Mouse (Mus musculus) cerebellum, postnatal 36 days (tissue): ENCODE results near the gene Clec1b.
A peak's percentile ranks its signal among the peaks of the same experiment; 100 is the strongest.

Experiments used
- DNase-seq, 2 experiments: peaks; one replicate each; pipeline ENCODE4 v3.0.0; 2021 to 2022; ENCODE audit warnings: mixed read lengths in 2 of 2

Gene Clec1b

DNA sequence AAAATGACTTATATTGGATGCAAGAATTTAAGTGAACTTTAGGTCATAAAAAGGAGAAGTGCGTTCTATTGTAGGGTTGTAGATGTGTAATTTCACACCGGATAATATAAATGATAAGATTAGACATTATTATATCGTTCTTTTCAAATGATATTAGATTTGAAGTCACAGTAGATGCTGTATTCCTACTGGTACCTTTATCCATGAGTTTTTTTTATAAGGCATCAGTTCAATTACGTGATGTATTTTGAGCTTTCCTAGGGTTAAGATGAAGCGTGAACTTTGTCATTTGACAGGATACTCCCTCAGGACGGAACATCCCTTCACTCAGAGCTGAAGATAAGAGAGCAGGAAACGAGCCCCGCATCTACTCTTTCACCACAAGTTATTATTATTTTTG is at the start of gene Clec1b:
TSS of gene Clec1b (plus strand) at position 301 of the 400 bp plus-strand sequence.
- no peak for DNase-seq

DNA sequence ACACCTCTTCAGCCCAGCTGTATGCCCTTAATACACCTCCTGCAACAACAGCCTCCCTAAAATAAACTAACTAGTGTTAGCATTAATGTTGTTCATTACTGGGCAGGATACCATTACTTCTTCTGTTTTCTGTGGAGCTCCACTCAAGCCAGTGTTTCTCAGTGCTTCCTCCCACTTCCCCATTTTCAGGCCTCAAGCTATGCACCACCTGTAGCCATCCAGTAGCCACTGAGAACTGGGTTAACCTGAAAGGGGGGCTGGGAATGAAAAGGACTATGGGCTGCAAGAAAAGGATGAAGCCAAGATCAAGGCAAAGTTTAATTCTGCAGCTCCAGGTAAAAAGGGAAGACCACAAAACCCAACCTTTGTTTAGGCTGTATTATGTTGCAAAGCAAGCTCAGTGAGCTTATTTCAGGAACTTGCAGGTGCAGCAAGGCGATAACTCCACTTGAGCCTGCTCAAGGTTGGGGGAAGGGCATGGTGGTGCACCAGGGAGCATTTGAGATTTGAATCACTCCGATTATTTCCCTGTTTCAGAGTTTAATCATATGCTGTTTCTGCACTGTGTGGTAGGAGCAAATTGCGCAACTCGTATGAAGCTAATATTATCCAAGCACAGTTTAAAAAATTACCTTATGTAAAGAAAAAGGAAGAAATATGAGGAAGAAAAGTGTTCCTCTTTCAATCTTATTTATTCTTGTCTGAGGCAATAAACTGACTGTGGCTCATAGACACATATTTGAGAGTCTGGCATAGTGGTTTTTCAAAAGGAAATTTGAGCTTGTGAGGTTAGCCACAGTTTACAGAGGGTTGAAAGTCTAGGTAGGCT is 47.4 kb upstream of the Clec1b start:
- DNase-seq = no peak

DNA sequence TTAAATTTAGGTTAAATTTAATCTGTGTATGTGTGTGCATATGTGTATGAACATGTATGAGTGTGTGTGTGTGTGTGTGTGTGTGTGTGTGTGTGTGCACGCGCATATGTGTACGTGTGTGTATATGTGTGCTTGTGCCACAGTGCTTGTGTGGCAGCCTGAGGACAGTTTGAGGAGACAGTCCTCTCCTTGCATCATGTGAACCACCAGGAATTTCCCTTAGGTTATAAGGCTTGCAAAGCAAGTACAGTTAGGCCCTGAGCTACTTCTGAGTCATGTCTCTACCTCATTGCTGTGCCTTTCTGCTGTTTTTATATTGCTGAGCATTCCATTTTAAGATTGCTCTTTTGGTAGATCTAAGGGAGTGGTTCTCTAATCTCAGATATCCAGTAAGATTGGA is 46.0 kb upstream of the Clec1b start:
- DNase-seq = no peak

GRCm38 (mm10) chr6:129355774-129356173 is 41.3 kb upstream of the Clec1b start:
- no peak for DNase-seq

DNA sequence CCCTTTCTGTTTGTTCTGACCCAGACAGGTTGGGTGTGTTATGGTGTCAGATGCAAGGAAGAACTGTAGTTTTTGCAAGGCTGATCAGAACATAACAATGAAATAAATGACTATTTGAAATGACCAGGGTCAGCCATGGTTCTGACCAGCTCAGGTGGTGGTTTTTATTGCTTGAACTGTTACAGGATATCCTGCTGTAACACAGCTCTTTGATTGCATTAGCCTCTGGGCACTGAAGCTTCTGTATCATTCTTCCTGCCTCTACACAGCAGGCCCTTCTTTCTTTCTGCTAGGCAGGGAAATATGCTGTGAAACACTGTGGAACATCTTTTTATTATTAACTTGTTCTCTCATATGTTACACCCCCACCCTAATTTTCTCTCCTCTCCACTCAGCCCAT is 40.7 kb upstream of the Clec1b start:
- no peak for DNase-seq

DNA sequence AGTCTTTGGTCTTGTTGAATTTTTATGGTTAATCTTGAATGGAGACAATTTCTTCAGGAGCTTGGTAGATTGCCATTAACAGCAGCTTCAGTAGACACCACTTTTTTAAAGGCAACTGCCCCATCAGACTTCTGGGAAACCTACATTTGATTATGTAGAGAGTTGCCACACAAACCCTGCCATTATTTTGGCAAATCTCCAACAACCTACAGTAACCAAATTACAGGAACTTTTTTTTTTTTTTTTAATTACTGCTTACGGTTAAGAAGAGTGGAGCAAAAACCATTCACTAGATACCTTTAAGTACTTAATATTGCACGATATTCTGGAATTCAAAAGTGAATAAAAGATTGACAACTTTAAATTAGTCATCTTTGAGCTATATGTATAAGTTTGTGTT is 37.6 kb upstream of the Clec1b start:
- DNase-seq = no peak

DNA sequence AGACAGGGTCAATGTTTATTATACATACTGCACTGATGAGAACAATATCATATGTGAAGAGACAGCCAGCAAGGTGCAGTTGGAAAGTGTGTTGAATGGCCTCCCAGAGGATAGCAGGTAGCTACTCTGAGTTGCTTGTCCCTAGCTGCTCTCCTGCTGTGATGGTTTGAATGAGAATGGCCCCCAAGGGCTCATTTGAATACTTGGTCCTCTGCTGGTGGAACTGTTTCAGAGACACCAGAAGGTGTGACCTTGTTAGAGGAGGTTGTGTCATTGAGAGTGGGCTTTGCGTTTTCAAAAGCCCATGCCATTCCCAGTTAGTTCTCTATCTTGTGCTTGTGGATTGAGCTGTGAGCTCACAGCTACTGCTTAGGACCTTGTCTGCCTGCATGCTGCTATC is 33.2 kb upstream of the Clec1b start:
- DNase-seq = no peak

DNA sequence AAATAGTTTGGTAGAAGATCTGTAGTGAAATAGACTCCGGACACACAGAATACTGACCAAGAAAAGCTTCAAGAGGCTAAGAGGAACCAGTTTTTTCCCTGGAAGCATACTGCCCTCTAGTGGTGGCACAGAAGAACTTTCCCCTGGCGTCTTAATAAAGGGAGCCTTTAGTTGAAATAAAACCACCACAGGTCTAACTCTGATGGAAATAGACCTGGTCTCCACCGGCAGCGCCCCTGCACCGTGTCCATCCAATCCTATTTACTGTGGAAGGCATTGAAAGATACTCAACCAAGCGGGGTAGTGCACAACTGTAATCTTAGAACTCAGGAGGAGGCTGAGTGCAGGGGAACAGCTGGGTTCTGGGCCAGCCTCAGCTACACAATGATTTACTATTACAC is 31.1 kb upstream of the Clec1b start:
- DNase-seq = peak; percentile 2 to 3

DNA sequence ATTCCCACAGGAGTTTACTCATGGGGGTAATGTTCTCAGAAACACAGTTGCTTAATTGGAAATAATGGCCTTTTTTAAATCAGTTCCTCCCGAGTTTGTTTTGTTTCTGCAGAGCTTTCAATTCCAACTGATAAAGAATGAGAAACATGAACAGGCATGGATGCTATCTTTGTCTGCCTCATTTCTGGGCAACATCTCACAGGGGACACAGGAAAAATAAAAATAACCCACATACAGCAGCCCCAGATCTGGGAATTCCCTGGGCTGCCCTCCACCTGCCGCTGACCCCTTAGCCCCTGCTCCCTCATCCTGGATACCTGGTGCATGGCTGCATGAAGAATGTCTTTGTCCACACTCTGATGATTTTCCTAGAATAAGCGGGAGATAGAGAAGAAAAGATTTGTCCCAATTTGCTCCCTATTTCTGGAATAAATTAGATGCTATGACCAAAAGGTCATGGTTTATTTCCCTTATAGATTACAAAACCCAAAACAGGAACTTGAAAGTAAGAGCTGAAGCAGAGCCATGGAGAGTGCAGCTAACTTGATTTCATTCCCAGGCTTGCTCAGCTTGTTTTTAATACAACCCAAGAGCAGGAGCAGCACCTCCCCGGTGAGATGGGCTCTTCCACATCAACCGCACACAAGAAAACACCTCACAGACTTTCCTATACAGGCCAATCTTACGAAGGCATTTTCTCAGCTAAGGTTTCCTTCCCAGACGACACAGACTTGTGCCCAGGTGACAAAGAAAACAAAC is 27.5 kb upstream of the Clec1b start:
- no peak for DNase-seq

GRCm38 (mm10) chr6:129374937-129375471 is 22.1 kb upstream of the Clec1b start:
- DNase-seq = no peak

DNA sequence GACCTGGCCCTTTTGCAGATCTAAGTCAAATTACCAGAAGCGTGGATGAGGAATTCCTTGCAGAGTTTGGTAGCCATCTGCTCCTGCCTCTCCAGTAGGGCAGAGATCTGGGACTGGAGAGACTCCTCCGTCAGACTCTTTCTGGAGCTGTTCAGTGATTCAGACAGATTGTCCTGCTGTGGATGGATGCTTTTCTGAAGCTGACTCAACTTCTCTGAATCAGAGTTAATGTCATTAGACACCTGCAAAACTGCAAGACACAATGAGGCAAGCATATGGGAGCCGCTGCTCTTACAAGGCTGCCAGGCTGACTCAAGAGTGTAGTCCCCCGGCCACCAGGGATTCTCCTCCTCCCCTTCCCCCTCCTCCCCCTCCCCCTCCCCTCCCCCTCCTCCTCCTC is 16.6 kb upstream of the Clec1b start:
- no peak for DNase-seq

- DNase-seq = no peak
Observed at GRCm38 (mm10) chr6:129381736-129382135, 15.4 kb upstream of the Clec1b start.

DNA sequence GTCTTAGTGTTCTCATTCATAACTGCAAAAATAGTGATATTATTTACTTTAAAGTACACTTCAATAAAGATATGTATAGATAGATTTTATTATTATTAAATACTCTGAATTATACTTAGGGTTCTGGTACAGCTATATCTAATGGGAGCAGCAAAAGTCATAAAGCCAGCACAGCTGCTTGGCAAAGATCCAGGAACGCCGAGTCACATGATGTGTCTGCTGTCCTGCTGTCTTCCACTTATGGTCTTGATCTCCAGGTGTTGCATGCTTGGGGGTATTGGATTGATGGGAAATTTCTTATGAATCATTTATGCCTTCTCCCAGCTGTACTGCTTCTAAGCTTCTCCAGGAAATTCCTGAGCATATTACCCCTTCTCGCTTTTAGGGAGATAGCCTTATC is 13.6 kb upstream of the Clec1b start:
- no peak for DNase-seq

- DNase-seq = no peak
Observed at GRCm38 (mm10) chr6:129385000-129385399, 12.1 kb upstream of the Clec1b start.

- no peak for DNase-seq
Observed at GRCm38 (mm10) chr6:129385774-129386173, 11.3 kb upstream of the Clec1b start, which contains the start of gene Clec12b. Gene Clec12b (minus strand): TSS chr6:129385874.

- no peak for DNase-seq
Observed at GRCm38 (mm10) chr6:129393087-129393720, 3.9 kb upstream of the Clec1b start.

GRCm38 (mm10) chr6:129393732-129394131 is 3.4 kb upstream of the Clec1b start:
- DNase-seq = no peak

GRCm38 (mm10) chr6:129399945-129400344 is 2.8 kb downstream of the Clec1b start:
- DNase-seq = no peak

DNA sequence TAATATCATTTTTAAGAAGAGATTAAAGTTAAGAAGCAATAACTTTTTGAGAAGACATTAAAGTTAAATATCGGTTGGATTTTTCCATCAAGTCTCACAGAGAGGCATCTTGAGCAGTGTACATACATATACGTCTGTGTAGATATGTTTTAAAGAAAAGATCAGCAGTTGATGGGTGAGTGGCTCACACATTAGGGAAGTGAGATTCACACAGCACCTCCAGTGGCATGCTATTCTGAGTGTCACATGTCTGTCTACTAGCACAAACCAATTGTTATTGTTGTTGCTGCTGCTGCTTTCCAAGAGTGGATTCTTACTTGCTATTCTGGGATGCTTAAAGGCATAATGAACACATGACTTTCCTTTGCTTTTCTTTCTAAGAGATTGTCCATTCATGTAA is 5.3 kb downstream of the Clec1b start:
- no peak for DNase-seq

DNA sequence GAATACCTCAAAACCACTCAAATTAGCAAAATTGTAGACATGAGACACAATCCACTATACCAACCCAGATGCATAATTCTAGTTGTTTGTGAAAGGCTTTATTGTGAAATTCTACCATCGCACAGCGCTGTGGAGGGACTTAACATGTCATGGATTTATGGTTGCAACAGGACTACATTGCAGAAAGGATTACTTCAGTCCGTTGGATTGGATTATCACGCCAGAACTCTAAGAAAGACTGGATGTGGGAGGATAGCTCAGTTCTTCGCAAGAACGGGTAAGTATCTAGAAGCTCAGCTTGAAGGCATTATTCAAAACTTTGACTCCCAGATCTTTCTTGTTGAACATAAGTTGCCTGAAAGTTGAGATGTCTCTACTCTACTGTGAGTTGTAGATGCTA is 6.3 kb downstream of the Clec1b start:
- no peak for DNase-seq

GRCm38 (mm10) chr6:129405999-129406398 is 8.9 kb downstream of the Clec1b start:
- no peak for DNase-seq

DNA sequence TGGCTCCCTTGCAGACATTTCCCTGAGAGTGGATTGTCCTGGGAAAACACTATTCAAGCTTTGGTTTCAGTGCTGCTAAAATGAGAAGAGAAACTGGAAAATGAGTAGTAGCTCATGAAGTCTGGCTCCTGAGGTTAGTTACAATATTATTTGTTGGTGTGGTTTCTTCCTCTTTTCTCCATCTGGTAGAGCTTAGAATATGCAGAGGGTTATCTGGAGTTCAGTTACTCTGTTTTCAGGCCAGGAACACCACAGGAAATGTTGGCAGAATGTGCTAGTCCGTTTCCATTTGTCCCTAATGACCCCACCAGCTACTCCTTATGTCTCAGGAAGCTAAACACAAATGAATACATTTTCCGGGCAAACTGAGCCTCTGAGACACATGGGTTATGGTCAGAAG is 10.2 kb downstream of the Clec1b start:
- no peak for DNase-seq

DNA sequence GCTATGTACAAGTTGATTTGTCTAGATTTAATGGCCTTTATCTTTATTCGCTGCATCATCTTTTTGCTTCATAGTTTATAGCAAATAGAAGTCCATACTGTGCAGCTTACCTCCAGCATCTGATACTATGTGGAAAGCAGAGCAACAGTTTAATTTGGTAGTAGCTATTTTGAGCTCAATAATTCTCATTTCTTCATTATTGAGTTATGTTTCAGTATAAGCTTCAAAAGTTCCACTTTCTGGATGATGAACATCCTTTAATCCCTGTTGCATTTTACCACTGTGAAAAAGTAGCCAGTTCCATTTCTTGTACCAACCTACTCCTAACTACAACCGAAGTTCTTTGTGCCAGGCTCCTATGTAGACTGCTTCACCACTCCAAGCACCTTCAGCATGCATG is 11.5 kb downstream of the Clec1b start, which contains the start of gene Clec9a:
TSS of gene Clec9a (plus strand) at position 301 of the 400 bp plus-strand sequence.
- no peak for DNase-seq
